Mouse (Mus musculus) erythroblast, embryonic 14.5 days (primary cell): ENCODE results near the gene Zan.

Source experiments
- GATA1 ChIP-seq: IDR thresholded peaks from 2 replicates; pipeline ENCODE4 v1.6.1; 2012; ENCODE audit warnings: low read length, inconsistent platforms, mixed read lengths
- TAL1 ChIP-seq: IDR thresholded peaks from 3 replicates; pipeline ENCODE4 v1.6.1; 2012; ENCODE audit warnings: low read length, inconsistent platforms, mixed read lengths

DNA sequence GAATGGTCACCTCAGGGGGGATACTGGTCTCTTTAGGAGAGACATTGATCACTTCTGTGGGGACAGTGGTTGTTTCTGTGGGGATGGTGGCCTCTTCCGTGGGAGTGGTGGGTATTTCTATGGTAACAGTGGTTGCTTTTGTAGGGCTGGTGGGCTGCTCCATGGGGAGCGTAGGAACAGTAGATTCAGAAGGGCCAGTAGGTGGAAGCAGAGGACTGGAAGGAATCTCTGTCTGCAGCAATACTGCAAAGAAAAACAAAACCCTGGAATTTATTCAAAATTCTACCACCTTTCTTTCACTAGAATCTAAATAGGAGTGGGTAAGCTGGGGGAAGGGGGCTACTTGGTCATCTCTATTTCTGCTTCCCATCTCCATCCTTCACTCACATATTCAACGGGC is 11.8 kb downstream of the Zan start:
- no peak for TF ChIP-seq GATA1
- no peak for TF ChIP-seq TAL1
